Comparison of ENCODE assay signal across 24 mouse cellular contexts in the genomic region with DNA sequence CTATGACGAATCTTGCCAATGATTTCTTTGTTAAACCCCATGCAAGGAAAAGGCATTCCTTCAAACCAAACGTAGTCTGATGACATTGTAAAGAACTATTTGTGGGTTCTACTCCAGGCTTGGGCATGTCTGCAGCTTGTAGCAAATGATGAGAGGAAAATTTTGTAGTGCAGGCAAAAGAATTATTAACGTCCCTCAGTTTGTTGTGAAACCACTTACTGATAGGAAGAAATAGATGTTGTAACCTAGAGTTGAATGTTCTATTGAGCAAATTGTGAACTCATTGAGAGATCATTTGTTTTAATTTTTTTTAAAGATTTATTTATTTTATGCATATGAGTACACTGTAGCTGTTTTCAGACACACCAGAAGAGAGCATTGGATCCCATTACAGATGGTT. TPM values are rescaled to one million over a fixed set of nuclear protein-coding genes. Genes with fewer than 3 reads are reported as not detected.
DNase-seq lines count a peak whose midpoint lies in the region; ATAC-seq and TF ChIP-seq lines count a peak whose summit lies in the region.
"Had no signal": no experiment of that assay in that cellular context is flagged by ENCODE, and none has a peak within 500 bp of the region (broad histone marks: within the 10 kb centered on the region; RNA-seq: fewer than 3 reads in every experiment).

No protein-coding gene starts in this region.

- no peak for TF ChIP-seq POLR2A in liver, adult 2 months (IDR thresholded peaks at IDR 0.05; ENCODE audit: extremely low read depth, insufficient read depth, low read length)

- no peaks in the 10 kb centered on the region for H3K36me3 ChIP-seq in liver, adult 2 months (ENCODE audit: control insufficient read depth, insufficient read depth, low read length)
- no peaks in the 10 kb centered on the region for H3K36me3 ChIP-seq in liver, embryonic 12.5 days
- H3K36me3 ChIP-seq: G1E had no signal

- no peak for TF ChIP-seq CTCF in liver, adult 2 months (IDR thresholded peaks at IDR 0.05; ENCODE audit: low read depth, low read length)

- H3K4me2 ChIP-seq in liver, embryonic 12.5 days = no peak overlapping the region

- no peak overlapping the region for H3K9ac ChIP-seq in liver, adult 2 months (ENCODE audit: low read depth, low read length)
- no peak overlapping the region for H3K9ac ChIP-seq in liver, embryonic 12.5 days

- peak; percentile 74 for DNase-seq in liver, adult 2 months (ENCODE audit: extremely low read depth, low read depth, low spot score)
- DNase-seq: adrenal gland, adult 2 months; adrenal gland, adult 8-10 months; adrenal gland, postnatal 10 days; adrenal gland, postnatal 14 days; adrenal gland, postnatal 25 days; adrenal gland, postnatal 36 days; B cell, adult 2 months; cerebellum, adult 11 months; cerebellum, adult 11-12 months; cerebellum, adult 18-20 months; cerebellum, adult 2 months had no signal

- H3K4me1 ChIP-seq in liver, adult 2 months (ENCODE audit: control insufficient read depth, insufficient read depth, low read length) = peaks cover 1% of the 10 kb centered on the region; the same call in 1 of the 2 replicates
- no peaks in the 10 kb centered on the region for H3K4me1 ChIP-seq in liver, embryonic 12.5 days

- ATAC-seq in liver, embryonic 12.5 days = no peak
- ATAC-seq: activated CD4-positive, CD25-positive, alpha-beta regulatory T cell, adult 4 months; CD4-positive, CD25-positive, alpha-beta regulatory T cell, adult 4 months; Patski had no signal

- H3K79me2 ChIP-seq in liver, adult 2 months (ENCODE audit: control insufficient read depth, insufficient read depth, low read length) = no peaks in the 10 kb centered on the region

- no peak overlapping the region for H3K4me3 ChIP-seq in liver, adult 2 months (ENCODE audit: insufficient read depth, low read depth, low read length)
- H3K4me3 ChIP-seq in liver, embryonic 12.5 days = no peak overlapping the region

- no peaks in the 10 kb centered on the region for H3K27me3 ChIP-seq in liver, adult 2 months (ENCODE audit: control insufficient read depth, insufficient read depth, low read length)
- no peaks in the 10 kb centered on the region for H3K27me3 ChIP-seq in liver, embryonic 12.5 days (replicated peaks)
- H3K27me3 ChIP-seq: CH12.LX, Patski had no signal

- H3K27ac ChIP-seq in liver, adult 2 months (replicated peaks; ENCODE audit: insufficient read depth, low read depth, low read length) = no peak overlapping the region
- H3K27ac ChIP-seq in liver, embryonic 12.5 days = no peak overlapping the region

- 47% methylated on average over 3 of the region's 3 CpGs for WGBS in liver, adult 2 months
- WGBS in liver, embryonic 12.5 days (ENCODE audit: insufficient replicate concordance) = 49% methylated on average over 3 of the region's 3 CpGs

- H3K9me3 ChIP-seq in liver, embryonic 12.5 days (replicated peaks) = 0 out of 2 replicates have a peak, but pooled peaks cover 4% of the 10 kb centered on the region
- H3K9me3 ChIP-seq: G1E had no signal

RNA-seq across cellular contexts. Expression of gene Sult2a7, which starts 1.1 kb away (rescaled TPM):
- 3.1 and 25.4 TPM in 2 replicates for total RNA-seq in liver, adult 2 months (2014; rRNA removed)
- polyA plus RNA-seq in liver, adult 2 months (2012; rRNA removed) = 0.70 and 6.6 TPM in 2 replicates
- not detected in 2 replicates for polyA plus RNA-seq in liver, embryonic 12.5 days (2016; fragmentation: Nextera tagmentation; extraction: Ambion mirVana)
- total RNA-seq: adrenal gland, adult 18-20 months; adrenal gland, adult 2 months; adrenal gland, adult 8-10 months; adrenal gland, postnatal 10 days; adrenal gland, postnatal 14 days; adrenal gland, postnatal 25 days; adrenal gland, postnatal 36 days; adrenal gland, postnatal 4 days; CH12.LX; ES-E14; G1E; MEL had no signal
- polyA plus RNA-seq: activated CD4-positive, CD25-positive, alpha-beta regulatory T cell, adult 4 months; adrenal gland, adult 2 months; brain, embryonic 14.5 days; C2C12; CD4-positive, CD25-positive, alpha-beta regulatory T cell, adult 4 months; cerebellum, adult 2 months; G1E; Patski had no signal

RNA-seq across cellular contexts. Expression of gene Sult2a8, which starts 46.3 kb away (rescaled TPM):
- 475 and 1,177 TPM in 2 replicates for total RNA-seq in liver, adult 2 months (2014; rRNA removed)
- 79.7 and 126 TPM in 2 replicates for polyA plus RNA-seq in liver, adult 2 months (2012; rRNA removed)
- polyA plus RNA-seq in liver, embryonic 12.5 days (2016; fragmentation: Nextera tagmentation; extraction: Ambion mirVana) = 2.6 and 3.2 TPM in 2 replicates
- total RNA-seq: adrenal gland, adult 18-20 months; adrenal gland, postnatal 25 days; CH12.LX; ES-E14; MEL had no signal
- polyA plus RNA-seq: activated CD4-positive, CD25-positive, alpha-beta regulatory T cell, adult 4 months; adrenal gland, adult 2 months; brain, embryonic 14.5 days; C2C12; CD4-positive, CD25-positive, alpha-beta regulatory T cell, adult 4 months; cerebellum, adult 2 months; G1E; Patski had no signal

Comparison
In these comparisons a context has a peak if more than half of its experiments do, and no peak if none do; other contexts are left out.
1. RNA of gene Sult2a8, which starts 46.3 kb away (polyA plus RNA-seq): 79.7 to 126 TPM in liver, adult 2 months; 2.6 to 3.2 TPM in liver, embryonic 12.5 days; every median in the first group is over 10 times any median in the second.